In the genomic region with DNA sequence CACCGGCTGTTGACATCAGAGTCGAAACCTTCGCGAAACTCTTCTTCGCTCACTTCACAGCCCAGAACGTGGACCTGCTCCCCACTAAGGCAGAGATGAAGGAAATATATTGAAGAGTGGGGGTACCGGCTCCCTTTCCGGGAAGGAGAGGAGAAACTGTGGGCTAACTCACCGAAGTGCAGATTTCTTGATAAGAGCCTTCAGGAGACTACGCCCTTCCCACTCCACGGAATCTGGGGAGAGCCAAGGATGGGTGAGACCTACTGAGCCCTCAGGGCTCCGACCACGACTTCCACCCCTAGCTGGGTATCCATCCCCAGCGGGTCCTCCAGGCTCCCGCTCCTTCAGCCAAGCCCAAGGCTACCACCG, we compare ENCODE assay signal across 8 mouse cellular contexts. TPM values are rescaled to one million over a fixed set of nuclear protein-coding genes. Genes with fewer than 3 reads are reported as not detected.
A peak's percentile ranks its signal among the peaks of the same experiment; 100 is the strongest.
DNase-seq lines count a peak whose midpoint lies in the region; ATAC-seq and TF ChIP-seq lines count a peak whose summit lies in the region.

No protein-coding gene starts in this region.

- DNase-seq in left cerebral cortex, adult 2 months (ENCODE audit: extremely low spot score in 1 of 2, low spot score in 2 of 2), result no peak
- DNase-seq in left cerebral cortex, postnatal 4 days, result no peak
- no peak for DNase-seq in intestine, embryonic 14.5 days (ENCODE audit: low spot score)
- no peak for DNase-seq in midbrain, postnatal 0 days (ENCODE audit: low spot score)
- DNase-seq in c-Kit-positive CD71-positive TER-119-positive erythroid progenitor cells, embryonic 14.5 days (ENCODE audit: low spot score), result no peak
- DNase-seq in right cerebral cortex, postnatal 36 days (ENCODE audit: low spot score in 2 of 2), result no peak

- peak overlapping the region; percentile 95 for H3K27ac ChIP-seq in left cerebral cortex, adult 2 months
- H3K27ac ChIP-seq in embryonic facial prominence, embryonic 12.5 days, result peak overlapping the region; percentile 99
- peak overlapping the region; percentile 98; the same call in 1 of the 2 replicates for H3K27ac ChIP-seq in intestine, embryonic 14.5 days (ENCODE audit: low read depth)
- peak overlapping the region; percentile 97 for H3K27ac ChIP-seq in midbrain, postnatal 0 days (ENCODE audit: low read depth, low read length)

- H3K4me3 ChIP-seq in left cerebral cortex, adult 2 months, result peak overlapping the region; percentile 61
- peak overlapping the region; percentile 99 for H3K4me3 ChIP-seq in embryonic facial prominence, embryonic 12.5 days
- peak overlapping the region; percentile 99 for H3K4me3 ChIP-seq in intestine, embryonic 14.5 days (ENCODE audit: low read depth, low read length)
- peak overlapping the region; percentile 89 for H3K4me3 ChIP-seq in midbrain, postnatal 0 days (ENCODE audit: low read depth, low read length)

- peak overlapping the region; percentile 78 for H3K4me2 ChIP-seq in embryonic facial prominence, embryonic 12.5 days (replicated peaks)
- peak overlapping the region; percentile 89 for H3K4me2 ChIP-seq in intestine, embryonic 14.5 days (ENCODE audit: low read length)
- H3K4me2 ChIP-seq in midbrain, postnatal 0 days (ENCODE audit: low read depth, low read length, poor library complexity, severe bottlenecking), result peak overlapping the region; percentile 90

- peaks cover 45% of the 10 kb centered on the region for H3K36me3 ChIP-seq in embryonic facial prominence, embryonic 12.5 days
- H3K36me3 ChIP-seq in intestine, embryonic 14.5 days (ENCODE audit: control insufficient read depth, insufficient read depth, low read length), result peaks cover 51% of the 10 kb centered on the region
- peaks cover 15% of the 10 kb centered on the region for H3K36me3 ChIP-seq in midbrain, postnatal 0 days (ENCODE audit: insufficient read depth, low read length)

- peaks cover 20% of the 10 kb centered on the region for H3K4me1 ChIP-seq in embryonic facial prominence, embryonic 12.5 days
- peaks cover 24% of the 10 kb centered on the region for H3K4me1 ChIP-seq in intestine, embryonic 14.5 days (replicated peaks; ENCODE audit: control insufficient read depth, insufficient read depth, low read length)
- H3K4me1 ChIP-seq in midbrain, postnatal 0 days (ENCODE audit: insufficient read depth, low read length), result peaks cover 17% of the 10 kb centered on the region

- no peak for TF ChIP-seq CTCF in left cerebral cortex, adult 2 months (IDR thresholded peaks at IDR 0.05)
- TF ChIP-seq CTCF in midbrain, postnatal 0 days (IDR thresholded peaks at IDR 0.05), result no peak

- intact Hi-C loops in left cerebral cortex, adult 2 months (cut with DNase I), result loop anchor here (2.0 kb wide), 3 partner anchors 15 to 59 kb away; a partner anchor contains a TSS
- intact Hi-C loops in left cerebral cortex, postnatal 4 days (cut with DNase I), result loop anchor here (10.0 kb wide), 1 partner anchor 45 kb away; a partner anchor contains a TSS

- no peaks in the 10 kb centered on the region for H3K27me3 ChIP-seq in embryonic facial prominence, embryonic 12.5 days
- H3K27me3 ChIP-seq in intestine, embryonic 14.5 days (replicated peaks; ENCODE audit: control insufficient read depth, insufficient read depth, low read length), result no peaks in the 10 kb centered on the region
- H3K27me3 ChIP-seq in midbrain, postnatal 0 days (ENCODE audit: insufficient read depth, low read length), result no peaks in the 10 kb centered on the region

- peak overlapping the region; percentile 99 for H3K9ac ChIP-seq in embryonic facial prominence, embryonic 12.5 days
- H3K9ac ChIP-seq in intestine, embryonic 14.5 days (ENCODE audit: low read length), result peak overlapping the region; percentile 73
- peak overlapping the region; percentile 87 for H3K9ac ChIP-seq in midbrain, postnatal 0 days (replicated peaks; ENCODE audit: low read length, poor library complexity, severe bottlenecking)

- WGBS in embryonic facial prominence, embryonic 12.5 days, result 2% methylated on average over 16 of the region's 16 CpGs
- 1% methylated on average over 16 of the region's 16 CpGs for WGBS in intestine, embryonic 14.5 days
- 3% methylated on average over 16 of the region's 16 CpGs for WGBS in midbrain, postnatal 0 days

- H3K9me3 ChIP-seq in embryonic facial prominence, embryonic 12.5 days, result no peaks in the 10 kb centered on the region
- H3K9me3 ChIP-seq in intestine, embryonic 14.5 days (ENCODE audit: control insufficient read depth, low read length), result no peaks in the 10 kb centered on the region
- H3K9me3 ChIP-seq in midbrain, postnatal 0 days (ENCODE audit: low read length), result no peaks in the 10 kb centered on the region

- ATAC-seq in embryonic facial prominence, embryonic 12.5 days (ENCODE audit: insufficient number of reproducible peaks, insufficient read depth, low FRiP score, low TSS enrichment), result no peak; the same call in 1 of the 2 replicates
- no peak for ATAC-seq in intestine, embryonic 14.5 days (replicated peaks; ENCODE audit: low FRiP score, low TSS enrichment, low read depth)
- no peak for ATAC-seq in midbrain, postnatal 0 days (ENCODE audit: low FRiP score)
- no peak for ATAC-seq in frontal cortex, adult (ENCODE audit: low TSS enrichment)

RNA-seq across cellular contexts. Expression of a gene that starts 1.1 kb away (rescaled TPM):
- 100 to 1,000 TPM; 116 to 124 TPM for total RNA-seq in left cerebral cortex, adult 2 months (2021)
- total RNA-seq in left cerebral cortex, postnatal 4 days (2021), result 100 to 1,000 TPM in 1 of 2 experiments, 10 to 100 TPM in 1; 89.3 to 102 TPM
- 32.4 and 32.8 TPM in 2 replicates for polyA plus RNA-seq in embryonic facial prominence, embryonic 12.5 days (2016; fragmentation: Nextera tagmentation; extraction: Ambion mirVana)
- 28.6 and 29.3 TPM in 2 replicates for polyA plus RNA-seq in intestine, embryonic 14.5 days (2014; fragmentation: Nextera tagmentation; extraction: Ambion mirVana)
- total RNA-seq in midbrain, postnatal 0 days (2014; rRNA removed), result 39.6 and 42.9 TPM in 2 replicates
- polyA plus RNA-seq in midbrain, postnatal 0 days (2015; fragmentation: Nextera tagmentation; extraction: Ambion mirVana), result 22.3 and 24.1 TPM in 2 replicates

RNA-seq across cellular contexts. Expression of a gene that starts 2.5 kb away (rescaled TPM):
- 10 to 100 TPM; 90.9 to 93.8 TPM for total RNA-seq in left cerebral cortex, adult 2 months (2021)
- 100 to 1,000 TPM; 112 to 116 TPM for total RNA-seq in left cerebral cortex, postnatal 4 days (2021)
- polyA plus RNA-seq in embryonic facial prominence, embryonic 12.5 days (2016; fragmentation: Nextera tagmentation; extraction: Ambion mirVana), result 123 and 130 TPM in 2 replicates
- 104 and 119 TPM in 2 replicates for polyA plus RNA-seq in intestine, embryonic 14.5 days (2014; fragmentation: Nextera tagmentation; extraction: Ambion mirVana)
- 109 and 157 TPM in 2 replicates for total RNA-seq in midbrain, postnatal 0 days (2014; rRNA removed)
- 171 and 182 TPM in 2 replicates for polyA plus RNA-seq in midbrain, postnatal 0 days (2015; fragmentation: Nextera tagmentation; extraction: Ambion mirVana)

RNA-seq across cellular contexts. Expression of a gene that starts 11.1 kb away (rescaled TPM):
- total RNA-seq in left cerebral cortex, adult 2 months (2021), result 100 to 1,000 TPM; 209 to 215 TPM
- total RNA-seq in left cerebral cortex, postnatal 4 days (2021), result 100 to 1,000 TPM; 303 to 307 TPM
- 463 and 471 TPM in 2 replicates for polyA plus RNA-seq in embryonic facial prominence, embryonic 12.5 days (2016; fragmentation: Nextera tagmentation; extraction: Ambion mirVana)
- polyA plus RNA-seq in intestine, embryonic 14.5 days (2014; fragmentation: Nextera tagmentation; extraction: Ambion mirVana), result 481 and 495 TPM in 2 replicates
- total RNA-seq in midbrain, postnatal 0 days (2014; rRNA removed), result 197 and 226 TPM in 2 replicates
- 501 and 511 TPM in 2 replicates for polyA plus RNA-seq in midbrain, postnatal 0 days (2015; fragmentation: Nextera tagmentation; extraction: Ambion mirVana)

RNA-seq across cellular contexts. Expression of a gene that starts 15.2 kb away (rescaled TPM):
- total RNA-seq in left cerebral cortex, adult 2 months (2021), result not detected
- not detected for total RNA-seq in left cerebral cortex, postnatal 4 days (2021)
- polyA plus RNA-seq in embryonic facial prominence, embryonic 12.5 days (2016; fragmentation: Nextera tagmentation; extraction: Ambion mirVana), result 29.6 and 32.2 TPM in 2 replicates
- polyA plus RNA-seq in intestine, embryonic 14.5 days (2014; fragmentation: Nextera tagmentation; extraction: Ambion mirVana), result 425 and 461 TPM in 2 replicates
- total RNA-seq in midbrain, postnatal 0 days (2014; rRNA removed), result not detected in 2 replicates
- 0.57 TPM in 1 of 2 replicates, not detected in the other for polyA plus RNA-seq in midbrain, postnatal 0 days (2015; fragmentation: Nextera tagmentation; extraction: Ambion mirVana)

RNA-seq across cellular contexts. Expression of a gene that starts 15.8 kb away (rescaled TPM):
- 10 to 100 TPM; 44.3 to 48.9 TPM for total RNA-seq in left cerebral cortex, adult 2 months (2021)
- total RNA-seq in left cerebral cortex, postnatal 4 days (2021), result 10 to 100 TPM; 46.2 to 48.7 TPM
- 95.1 and 99.1 TPM in 2 replicates for polyA plus RNA-seq in embryonic facial prominence, embryonic 12.5 days (2016; fragmentation: Nextera tagmentation; extraction: Ambion mirVana)
- polyA plus RNA-seq in intestine, embryonic 14.5 days (2014; fragmentation: Nextera tagmentation; extraction: Ambion mirVana), result 37.6 and 43.9 TPM in 2 replicates
- total RNA-seq in midbrain, postnatal 0 days (2014; rRNA removed), result 42.4 and 45.2 TPM in 2 replicates
- 37.6 and 40.0 TPM in 2 replicates for polyA plus RNA-seq in midbrain, postnatal 0 days (2015; fragmentation: Nextera tagmentation; extraction: Ambion mirVana)
